Mouse (Mus musculus): ENCODE measurements at regions not wholly inside any gene's neighbourhood (a gene's known extent, or its start where the extent isn't known, plus 50 kb on each side); places are given as distances from the start of the nearest gene placed in this dataset.

GRCm38 (mm10) chr1:177615609-177616008, 114.0 kb upstream of the 1700016C15Rik start:
- no peaks in the 10 kb centered on the region for H3K27me3 ChIP-seq (ENCODE audit: control insufficient read depth, insufficient read depth, low read length)
- no peak overlapping the region for H3K4me3 ChIP-seq (ENCODE audit: low read depth, low read length)
- no peak overlapping the region for H3K27ac ChIP-seq (ENCODE audit: insufficient read depth, low read depth, low read length)
- H3K4me1 ChIP-seq (ENCODE audit: control insufficient read depth, insufficient read depth, insufficient read length, low read length) = no peaks in the 10 kb centered on the region
- WGBS = 93% methylated on average over 9 of the region's 9 CpGs
- TF ChIP-seq POLR2A (IDR thresholded peaks at IDR 0.05; ENCODE audit: low read depth, low read length) (no peak), CTCF (IDR thresholded peaks at IDR 0.05; ENCODE audit: extremely low read depth, insufficient read length, insufficient replicate concordance, low read depth, low read length) (no peak)
- no peaks in the 10 kb centered on the region for H3K36me3 ChIP-seq (ENCODE audit: control insufficient read depth, insufficient read depth, low read length)

GRCm38 (mm10) chr1:177616335-177617239, 113.0 kb upstream of the 1700016C15Rik start:
- H3K36me3 ChIP-seq (ENCODE audit: control insufficient read depth, insufficient read depth, low read length) = no peaks in the 10 kb centered on the region
- no peak overlapping the region for H3K4me3 ChIP-seq (ENCODE audit: low read depth, low read length)
- 79% methylated on average over 24 of the region's 24 CpGs for WGBS
- H3K27ac ChIP-seq (ENCODE audit: insufficient read depth, low read depth, low read length) = no peak overlapping the region
- no peaks in the 10 kb centered on the region for H3K4me1 ChIP-seq (ENCODE audit: control insufficient read depth, insufficient read depth, insufficient read length, low read length)
- TF ChIP-seq POLR2A (IDR thresholded peaks at IDR 0.05; ENCODE audit: low read depth, low read length) = no peak
- no peak for TF ChIP-seq CTCF (IDR thresholded peaks at IDR 0.05; ENCODE audit: extremely low read depth, insufficient read length, insufficient replicate concordance, low read depth, low read length)
- H3K27me3 ChIP-seq (ENCODE audit: control insufficient read depth, insufficient read depth, low read length) = no peaks in the 10 kb centered on the region

DNA sequence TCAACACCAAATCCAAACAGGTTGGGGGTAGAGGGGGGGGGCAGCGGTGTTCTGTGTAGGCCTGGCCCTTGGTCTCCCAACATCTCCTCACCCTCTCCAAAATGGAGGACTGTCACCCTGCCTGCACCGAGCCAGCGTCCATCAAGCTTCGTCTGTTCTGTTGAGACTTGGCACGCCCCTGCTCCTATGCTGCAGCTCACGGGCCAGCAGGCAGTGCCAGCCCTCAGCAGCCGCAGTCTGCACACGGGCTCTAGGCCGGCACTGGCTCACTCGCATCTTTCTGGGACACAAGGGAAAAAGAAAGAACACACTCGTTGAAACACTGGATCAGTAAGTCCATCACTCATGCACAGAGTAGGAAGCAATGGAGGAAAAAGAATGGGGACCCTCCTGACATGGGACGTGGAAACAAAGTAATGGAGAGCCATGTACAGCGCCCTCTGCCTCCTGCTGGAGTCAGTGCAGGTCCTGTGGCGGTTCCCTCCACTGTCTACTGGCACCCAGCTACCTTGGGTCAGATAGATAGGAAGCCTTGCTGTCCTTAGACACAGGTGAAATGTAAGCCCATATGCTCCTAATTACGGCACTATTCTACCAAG, 109.0 kb upstream of the 1700016C15Rik start:
- H3K4me1 ChIP-seq (ENCODE audit: control insufficient read depth, insufficient read depth, insufficient read length, low read length) = peaks cover 8% of the 10 kb centered on the region; the same call in 1 of the 2 replicates
- no peaks in the 10 kb centered on the region for H3K36me3 ChIP-seq (ENCODE audit: control insufficient read depth, insufficient read depth, low read length)
- H3K27ac ChIP-seq (ENCODE audit: insufficient read depth, low read depth, low read length) = no peak overlapping the region
- 86% methylated on average over 15 of the region's 15 CpGs for WGBS
- 0 out of 2 replicates have a peak, but pooled peaks have one; percentile 15 for TF ChIP-seq CTCF (IDR thresholded peaks at IDR 0.05; ENCODE audit: extremely low read depth, insufficient read length, insufficient replicate concordance, low read depth, low read length)
- no peak for TF ChIP-seq POLR2A (IDR thresholded peaks at IDR 0.05; ENCODE audit: low read depth, low read length)
- H3K27me3 ChIP-seq (ENCODE audit: control insufficient read depth, insufficient read depth, low read length) = no peaks in the 10 kb centered on the region
- H3K4me3 ChIP-seq (ENCODE audit: low read depth, low read length) = no peak overlapping the region

DNA sequence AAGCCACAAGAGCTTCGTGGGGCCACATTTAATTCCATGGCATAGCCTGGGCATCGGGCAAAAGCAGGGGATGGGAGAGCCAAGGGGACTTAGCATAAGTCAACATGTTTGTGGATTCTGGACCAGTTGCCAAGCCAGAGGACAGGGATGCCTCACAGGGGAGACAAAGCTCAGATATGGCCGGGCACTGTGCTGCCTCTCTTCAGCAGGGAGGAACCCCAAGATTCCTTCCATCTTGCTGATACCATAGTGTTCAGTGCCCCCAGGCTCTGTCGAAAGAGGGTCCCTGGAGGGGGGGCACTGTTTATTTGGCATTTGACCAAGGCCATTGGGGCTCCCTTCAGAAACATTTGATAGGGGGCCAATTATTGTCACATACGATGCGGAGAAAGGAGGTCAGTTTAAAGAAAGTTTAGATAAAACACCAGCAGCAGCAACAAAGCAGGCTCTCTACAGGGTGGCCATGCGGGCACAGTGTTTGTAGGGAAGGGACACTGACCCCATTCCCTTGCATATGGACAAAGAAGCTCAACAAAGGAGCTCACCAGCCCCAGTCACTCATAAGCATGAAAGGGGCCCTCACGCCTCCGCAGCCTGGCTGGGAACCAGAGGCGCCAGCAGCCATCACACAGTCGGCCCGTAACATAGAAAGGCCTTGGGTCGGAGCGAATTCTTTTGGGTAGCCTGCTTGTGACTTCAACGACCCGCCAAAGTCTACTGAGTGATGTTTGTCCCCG, 107.6 kb upstream of the 1700016C15Rik start:
- TF ChIP-seq POLR2A (IDR thresholded peaks at IDR 0.05; ENCODE audit: low read depth, low read length) (no peak), CTCF (IDR thresholded peaks at IDR 0.05; ENCODE audit: extremely low read depth, insufficient read length, insufficient replicate concordance, low read depth, low read length) (no peak)
- 93% methylated on average over 17 of the region's 17 CpGs for WGBS

DNA sequence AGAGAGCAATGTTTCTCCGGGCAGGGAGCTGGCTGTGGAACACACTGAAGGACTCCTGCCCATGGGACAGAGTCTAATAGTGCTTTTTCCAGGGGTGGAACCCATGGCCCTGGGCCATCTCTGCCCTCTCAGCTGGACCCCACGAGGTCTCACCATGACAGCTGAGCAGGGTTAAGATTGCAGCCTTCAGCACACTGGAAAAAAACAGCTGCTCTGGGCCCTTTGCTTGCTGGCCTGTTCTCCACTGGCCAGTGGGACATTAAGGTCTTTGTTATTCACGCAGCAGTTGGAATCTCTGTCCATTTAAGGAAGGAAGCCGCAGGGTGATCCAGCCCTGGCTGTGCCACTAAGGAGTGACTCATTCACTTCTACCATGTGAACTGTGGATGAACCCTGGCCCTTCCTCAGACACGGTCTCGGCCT, 106.3 kb upstream of the 1700016C15Rik start:
- Histone ChIP-seq H3K4me3 (ENCODE audit: low read depth, low read length) (no peak overlapping the region), H3K4me1 (ENCODE audit: control insufficient read depth, insufficient read depth, insufficient read length, low read length) (peaks cover 8% of the 10 kb centered on the region; the same call in 1 of the 2 replicates), H3K27ac (ENCODE audit: insufficient read depth, low read depth, low read length) (peak overlapping the region; percentile 80), H3K27me3 (ENCODE audit: control insufficient read depth, insufficient read depth, low read length) (no peaks in the 10 kb centered on the region), H3K36me3 (ENCODE audit: control insufficient read depth, insufficient read depth, low read length) (no peaks in the 10 kb centered on the region)
- TF ChIP-seq POLR2A (IDR thresholded peaks at IDR 0.05; ENCODE audit: low read depth, low read length) (no peak), CTCF (IDR thresholded peaks at IDR 0.05; ENCODE audit: extremely low read depth, insufficient read length, insufficient replicate concordance, low read depth, low read length) (no peak)
- WGBS = 22% methylated on average over 6 of the region's 6 CpGs

More for the DNA sequence above, 107.6 kb upstream of the 1700016C15Rik start:
- H3K4me3 ChIP-seq (ENCODE audit: low read depth, low read length) = no peak overlapping the region
- H3K36me3 ChIP-seq (ENCODE audit: control insufficient read depth, insufficient read depth, low read length) = no peaks in the 10 kb centered on the region
- H3K4me1 ChIP-seq (ENCODE audit: control insufficient read depth, insufficient read depth, insufficient read length, low read length) = peaks cover 8% of the 10 kb centered on the region; the same call in 1 of the 2 replicates
- no peak overlapping the region for H3K27ac ChIP-seq (ENCODE audit: insufficient read depth, low read depth, low read length)
- H3K27me3 ChIP-seq (ENCODE audit: control insufficient read depth, insufficient read depth, low read length) = no peaks in the 10 kb centered on the region

DNA sequence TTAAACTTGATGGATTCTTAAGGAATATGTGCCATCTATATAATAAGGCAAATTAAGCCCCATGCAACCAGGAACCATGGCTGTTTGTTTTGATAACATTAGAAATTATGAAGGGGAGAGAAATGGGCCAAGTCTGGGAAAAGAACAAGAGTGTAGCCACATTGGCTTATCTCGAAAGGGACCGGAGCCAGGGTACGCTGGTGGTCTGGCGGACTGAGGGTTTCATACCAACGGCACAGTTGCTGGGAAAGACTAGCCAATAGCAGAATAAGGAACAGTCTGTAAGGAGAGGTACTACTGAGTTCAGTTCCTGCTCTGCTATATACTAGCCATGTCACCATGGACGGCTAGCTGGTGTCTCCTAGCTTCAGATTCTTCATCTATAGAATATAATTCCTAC, 105.9 kb upstream of the 1700016C15Rik start:
- Histone ChIP-seq H3K27ac (ENCODE audit: insufficient read depth, low read depth, low read length) (peak overlapping the region; percentile 80; the same call in 1 of the 2 replicates), H3K4me1 (ENCODE audit: control insufficient read depth, insufficient read depth, insufficient read length, low read length) (peaks cover 8% of the 10 kb centered on the region; the same call in 1 of the 2 replicates), H3K4me3 (ENCODE audit: low read depth, low read length) (no peak overlapping the region), H3K36me3 (ENCODE audit: control insufficient read depth, insufficient read depth, low read length) (no peaks in the 10 kb centered on the region), H3K27me3 (ENCODE audit: control insufficient read depth, insufficient read depth, low read length) (no peaks in the 10 kb centered on the region)
- WGBS = 82% methylated on average over 6 of the region's 6 CpGs
- no peak for TF ChIP-seq CTCF (IDR thresholded peaks at IDR 0.05; ENCODE audit: extremely low read depth, insufficient read length, insufficient replicate concordance, low read depth, low read length)
- no peak for TF ChIP-seq POLR2A (IDR thresholded peaks at IDR 0.05; ENCODE audit: low read depth, low read length)
